Mouse (Mus musculus): ENCODE measurements around the gene Ube3c.
"Not testable (repeated sequence)": the region's sequence is repeated elsewhere in the genome, so short reads cannot be mapped to it uniquely, and the experiment has no call there.

DNA sequence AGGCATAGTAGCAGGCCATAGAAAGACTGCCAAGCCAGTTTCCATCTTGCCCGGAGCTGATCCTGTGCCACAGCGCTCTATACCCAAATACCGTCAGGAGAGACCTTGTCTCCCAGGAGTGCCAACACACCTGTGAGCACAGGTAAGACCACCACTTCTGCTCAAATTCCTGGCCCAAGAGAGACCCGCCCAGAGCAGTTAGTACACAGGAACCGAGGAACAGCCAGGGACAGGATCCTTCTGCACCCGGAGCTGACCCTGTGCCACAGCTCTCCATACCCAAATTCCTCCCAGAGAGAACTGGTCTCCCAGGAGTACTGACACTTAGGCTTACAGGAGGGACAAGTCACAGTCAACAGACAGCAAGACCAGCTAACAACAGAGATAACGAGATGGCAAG, 23.1 kb downstream of the Ube3c start:
- not testable (repeated sequence) for TF ChIP-seq CTCF (IDR thresholded peaks at IDR 0.05; ENCODE audit: low read depth, low read length); GATA1 (IDR thresholded peaks at IDR 0.05; ENCODE audit: borderline replicate concordance, low read length)
